Mouse (Mus musculus): ENCODE measurements around the gene Syngap1. TPM values are rescaled to one million over a fixed set of nuclear protein-coding genes. Genes with fewer than 3 reads are reported as not detected.

Gene Syngap1
- polyA plus RNA-seq, 1 experiment from 2014 or later, result 4.2 TPM

DNA sequence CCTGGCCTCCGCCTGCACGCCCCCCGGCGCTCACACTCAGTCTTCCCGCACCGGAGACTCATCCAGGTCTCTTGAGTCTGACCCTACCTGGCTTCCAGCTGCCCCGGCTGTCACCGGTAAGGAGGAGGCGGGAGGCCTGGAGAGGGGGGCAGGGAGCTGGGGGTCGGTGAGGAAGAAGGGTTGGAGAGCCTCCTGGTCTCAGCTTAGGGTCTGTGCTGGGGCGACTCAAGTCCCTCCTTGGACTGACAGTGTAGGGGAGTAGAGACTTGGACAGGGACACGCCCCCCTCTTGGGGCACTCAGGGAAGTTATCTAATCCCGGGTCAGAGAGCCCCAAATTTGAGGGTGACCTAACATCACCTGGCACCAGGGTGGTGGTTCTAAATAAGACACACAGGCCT, 7.6 kb upstream of the Syngap1 start:
- Histone ChIP-seq H3K4me3 (ENCODE audit: low read depth, low read length) (peak overlapping the region; percentile 54), H3K27me3 (replicated peaks; ENCODE audit: control insufficient read depth, insufficient read depth, low read length) (no peaks in the 10 kb centered on the region), H3K9ac (ENCODE audit: low read length) (peak overlapping the region; percentile 77), H3K27ac (ENCODE audit: low read depth, low read length) (peak overlapping the region; percentile 74), H3K9me3 (replicated peaks; ENCODE audit: control insufficient read depth, low read length) (no peaks in the 10 kb centered on the region), H3K4me2 (ENCODE audit: low read length) (peak overlapping the region; percentile 91), H3K4me1 (ENCODE audit: control insufficient read depth, insufficient read depth, low read length) (peaks cover 11% of the 10 kb centered on the region), H3K36me3 (ENCODE audit: control insufficient read depth, insufficient read depth, low read length) (peaks cover 42% of the 10 kb centered on the region)
- DNase-seq (ENCODE audit: low spot score) (no peak), ATAC-seq (peak; percentile 38)
- 14% methylated on average over 13 of the region's 13 CpGs for WGBS

DNA sequence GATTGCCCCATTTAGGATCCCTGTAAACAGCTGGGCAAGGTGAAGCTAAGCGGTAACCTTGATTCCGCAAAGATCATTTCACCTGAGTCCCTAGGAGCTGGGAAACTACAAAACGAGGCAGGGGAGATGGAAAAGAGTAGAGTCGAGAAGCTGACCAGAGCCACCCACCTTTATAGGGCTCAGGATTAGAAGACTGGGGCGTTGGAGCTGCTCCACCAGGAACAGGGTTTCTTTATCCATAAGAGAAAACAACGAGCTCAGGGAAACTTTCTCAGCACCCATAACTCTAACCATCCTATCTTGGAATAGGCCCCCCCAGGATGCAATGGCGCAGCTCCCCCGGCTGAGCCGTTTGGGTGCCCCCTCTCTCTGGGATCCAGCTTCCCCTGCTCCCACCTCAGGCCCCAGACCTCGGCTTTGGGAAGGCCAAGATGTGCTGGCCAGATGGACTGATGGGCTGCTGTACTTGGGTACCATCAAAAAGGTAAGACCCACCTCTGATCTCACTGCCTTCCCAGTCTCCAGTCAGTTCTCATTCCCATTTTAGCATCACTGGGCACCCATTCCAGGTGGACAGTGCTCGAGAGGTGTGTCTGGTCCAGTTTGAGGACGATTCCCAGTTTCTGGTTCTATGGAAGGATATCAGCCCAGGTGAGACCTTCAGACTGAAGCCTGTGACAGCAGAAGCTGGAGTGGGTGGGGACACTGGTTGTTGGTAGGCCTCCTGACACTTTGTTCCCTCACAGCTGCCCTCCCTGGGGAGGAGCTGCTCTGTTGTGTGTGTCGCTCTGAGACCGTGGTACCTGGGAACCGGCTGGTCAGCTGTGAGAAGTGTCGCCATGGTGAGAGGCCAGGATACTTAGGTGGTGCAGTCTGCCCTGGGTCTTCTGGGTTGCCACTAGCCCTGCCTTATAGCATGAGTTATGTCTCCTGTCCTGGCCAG, 6.9 kb upstream of the Syngap1 start:
- H3K4me2 ChIP-seq (ENCODE audit: low read length), result peak overlapping the region; percentile 91
- no peaks in the 10 kb centered on the region for H3K9me3 ChIP-seq (replicated peaks; ENCODE audit: control insufficient read depth, low read length)
- H3K27me3 ChIP-seq (replicated peaks; ENCODE audit: control insufficient read depth, insufficient read depth, low read length), result no peaks in the 10 kb centered on the region
- no peak for ATAC-seq
- no peak for DNase-seq (ENCODE audit: low spot score)
- peaks cover 37% of the 10 kb centered on the region for H3K36me3 ChIP-seq (ENCODE audit: control insufficient read depth, insufficient read depth, low read length)
- H3K4me3 ChIP-seq (ENCODE audit: low read depth, low read length), result peak overlapping the region; percentile 54
- no peak overlapping the region for H3K27ac ChIP-seq (ENCODE audit: low read depth, low read length)
- peak overlapping the region; percentile 77 for H3K9ac ChIP-seq (ENCODE audit: low read length)
- peaks cover 15% of the 10 kb centered on the region for H3K4me1 ChIP-seq (ENCODE audit: control insufficient read depth, insufficient read depth, low read length)
- 86% methylated on average over 16 of the region's 16 CpGs for WGBS

DNA sequence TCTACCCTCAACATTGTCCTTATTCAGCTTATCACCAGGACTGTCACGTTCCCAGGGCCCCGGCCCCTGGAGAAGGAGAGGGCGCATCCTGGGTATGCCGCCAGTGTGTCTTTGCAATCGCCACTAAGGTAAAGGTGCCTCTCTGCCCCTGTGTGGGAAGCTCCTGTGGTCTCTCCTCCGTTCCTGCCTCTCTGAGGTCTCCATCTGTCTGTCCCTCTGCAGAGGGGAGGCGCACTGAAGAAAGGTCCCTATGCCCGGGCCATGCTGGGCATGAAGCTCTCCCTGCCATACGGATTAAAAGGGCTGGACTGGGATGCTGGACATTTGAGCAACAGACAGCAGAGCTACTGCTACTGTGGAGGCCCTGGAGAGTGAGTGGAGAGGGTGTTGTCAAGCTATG, 6.0 kb upstream of the Syngap1 start:
- Histone ChIP-seq H3K27me3 (replicated peaks; ENCODE audit: control insufficient read depth, insufficient read depth, low read length) (no peaks in the 10 kb centered on the region), H3K4me1 (ENCODE audit: control insufficient read depth, insufficient read depth, low read length) (peaks cover 16% of the 10 kb centered on the region), H3K27ac (ENCODE audit: low read depth, low read length) (no peak overlapping the region), H3K9ac (ENCODE audit: low read length) (no peak overlapping the region), H3K36me3 (ENCODE audit: control insufficient read depth, insufficient read depth, low read length) (peaks cover 37% of the 10 kb centered on the region), H3K9me3 (replicated peaks; ENCODE audit: control insufficient read depth, low read length) (no peaks in the 10 kb centered on the region), H3K4me3 (ENCODE audit: low read depth, low read length) (no peak overlapping the region), H3K4me2 (ENCODE audit: low read length) (no peak overlapping the region)
- no peak for ATAC-seq
- no peak for DNase-seq (ENCODE audit: low spot score)
- 97% methylated on average over 9 of the region's 9 CpGs for WGBS

DNA sequence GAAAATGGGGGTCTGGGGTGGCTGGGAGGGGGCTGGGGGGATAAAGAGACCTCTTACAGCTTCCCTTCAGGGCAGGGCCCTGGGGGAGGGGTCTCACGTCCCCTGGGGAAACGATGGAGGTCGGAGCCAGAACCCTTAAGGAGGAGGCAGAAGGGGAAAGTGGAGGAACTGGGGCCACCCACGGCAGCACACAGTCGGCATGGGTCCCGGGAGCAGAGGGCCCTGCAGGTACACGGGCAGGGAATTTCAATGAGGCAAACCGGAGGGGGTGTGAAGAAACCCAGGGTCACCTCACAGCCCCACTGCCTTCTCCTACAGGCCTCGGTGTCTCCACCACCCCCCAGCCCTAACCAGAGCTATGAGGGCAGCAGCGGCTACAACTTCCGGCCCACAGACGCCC, 4.6 kb upstream of the Syngap1 start:
- Histone ChIP-seq H3K4me1 (ENCODE audit: control insufficient read depth, insufficient read depth, low read length) (peaks cover 25% of the 10 kb centered on the region), H3K9me3 (replicated peaks; ENCODE audit: control insufficient read depth, low read length) (no peaks in the 10 kb centered on the region)
- 89% methylated on average over 12 of the region's 12 CpGs for WGBS

DNA sequence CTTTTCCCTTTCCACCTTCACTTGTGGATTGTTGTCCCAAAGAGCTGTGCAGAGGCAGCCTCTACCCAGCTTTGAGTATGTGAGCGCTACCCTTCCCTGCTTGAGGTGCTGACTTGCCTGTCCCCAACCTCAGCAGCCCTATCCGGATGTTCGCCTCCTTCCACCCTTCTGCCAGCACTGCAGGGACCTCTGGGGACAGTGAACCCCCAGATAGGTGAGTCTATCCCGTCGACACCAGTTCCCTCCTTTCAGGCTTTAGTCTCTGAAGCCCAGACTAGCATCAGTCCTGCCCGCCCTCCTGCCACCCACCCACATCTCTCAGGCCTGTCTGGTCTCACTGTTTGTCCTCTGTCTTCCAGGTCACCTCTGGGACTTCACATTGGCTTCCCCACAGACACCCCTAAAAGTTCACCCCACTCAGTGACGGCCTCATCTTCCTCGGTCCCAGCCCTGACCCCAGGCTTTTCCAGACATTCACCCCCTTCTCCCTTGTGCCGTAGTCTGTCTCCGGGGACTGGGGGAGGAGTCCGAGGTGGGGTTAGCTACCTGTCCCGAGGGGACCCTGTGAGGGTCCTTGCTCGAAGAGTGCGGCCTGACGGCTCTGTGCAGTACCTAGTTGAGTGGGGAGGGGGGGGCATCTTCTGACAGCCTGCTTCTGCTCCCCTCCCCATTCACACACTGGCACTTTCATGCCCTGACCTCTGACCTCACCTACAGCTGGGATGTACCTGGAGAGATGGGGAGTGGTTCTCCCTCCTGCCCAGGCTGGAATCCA, 3.9 kb upstream of the Syngap1 start:
- 88% methylated on average over 15 of the region's 15 CpGs for WGBS
- Histone ChIP-seq H3K4me1 (ENCODE audit: control insufficient read depth, insufficient read depth, low read length) (peaks cover 26% of the 10 kb centered on the region), H3K9ac (ENCODE audit: low read length) (no peak overlapping the region), H3K36me3 (ENCODE audit: control insufficient read depth, insufficient read depth, low read length) (peaks cover 37% of the 10 kb centered on the region), H3K27ac (ENCODE audit: low read depth, low read length) (no peak overlapping the region), H3K27me3 (replicated peaks; ENCODE audit: control insufficient read depth, insufficient read depth, low read length) (no peaks in the 10 kb centered on the region), H3K9me3 (replicated peaks; ENCODE audit: control insufficient read depth, low read length) (no peaks in the 10 kb centered on the region), H3K4me3 (ENCODE audit: low read depth, low read length) (no peak overlapping the region), H3K4me2 (ENCODE audit: low read length) (no peak overlapping the region)
- DNase-seq (ENCODE audit: low spot score), result no peak
- no peak for ATAC-seq

More for the DNA sequence above, 4.6 kb upstream of the Syngap1 start:
- no peaks in the 10 kb centered on the region for H3K27me3 ChIP-seq (replicated peaks; ENCODE audit: control insufficient read depth, insufficient read depth, low read length)
- H3K36me3 ChIP-seq (ENCODE audit: control insufficient read depth, insufficient read depth, low read length), result peaks cover 37% of the 10 kb centered on the region
- no peak overlapping the region for H3K9ac ChIP-seq (ENCODE audit: low read length)
- no peak for DNase-seq (ENCODE audit: low spot score)
- no peak overlapping the region for H3K27ac ChIP-seq (ENCODE audit: low read depth, low read length)
- no peak for ATAC-seq
- no peak overlapping the region for H3K4me3 ChIP-seq (ENCODE audit: low read depth, low read length)
- H3K4me2 ChIP-seq (ENCODE audit: low read length), result no peak overlapping the region

DNA sequence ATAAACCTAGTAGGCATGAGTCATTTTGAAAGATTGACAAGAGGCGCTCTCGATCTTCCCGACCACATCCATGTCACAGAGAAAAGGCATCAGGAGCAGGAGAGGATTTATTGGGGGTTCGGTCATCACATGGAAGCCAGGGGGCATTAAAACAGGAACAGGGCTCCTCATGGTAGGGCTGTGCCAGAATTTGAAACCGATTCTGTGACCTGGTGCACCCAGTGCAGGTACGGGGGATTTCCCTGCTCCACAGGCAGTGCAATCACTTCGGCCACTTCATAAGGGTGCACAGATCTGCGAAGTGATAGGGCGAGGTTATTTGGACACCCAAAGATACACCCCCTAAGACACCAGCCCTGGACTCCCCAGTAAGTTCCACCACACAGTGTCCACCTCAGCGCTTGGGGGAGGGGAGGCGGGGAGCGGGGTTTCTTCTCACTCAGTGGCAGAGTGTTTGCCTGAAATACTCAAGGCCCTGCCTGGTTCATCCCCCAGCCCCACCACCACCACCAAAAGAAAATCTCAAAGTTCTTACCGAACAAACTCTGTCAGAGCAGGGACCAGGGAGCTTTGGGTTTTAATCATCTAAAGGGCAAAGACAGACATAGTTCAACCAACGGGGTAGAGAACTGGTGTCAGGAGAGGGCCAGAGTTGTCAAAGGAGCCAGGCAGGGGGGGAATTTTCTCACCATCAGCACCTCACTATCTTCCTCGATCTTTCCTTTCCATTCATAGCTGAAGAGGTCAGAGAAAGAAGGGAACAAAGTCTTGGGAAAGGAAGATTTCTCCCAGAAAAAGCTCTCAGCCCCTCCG, 3.0 kb upstream of the Syngap1 start:
- Histone ChIP-seq H3K27ac (ENCODE audit: low read depth, low read length) (0 out of 2 replicates have a peak overlapping the region, but pooled peaks have one; percentile 67), H3K9ac (ENCODE audit: low read length) (peak overlapping the region; percentile 69), H3K4me1 (ENCODE audit: control insufficient read depth, insufficient read depth, low read length) (peaks cover 35% of the 10 kb centered on the region), H3K9me3 (replicated peaks; ENCODE audit: control insufficient read depth, low read length) (no peaks in the 10 kb centered on the region), H3K36me3 (ENCODE audit: control insufficient read depth, insufficient read depth, low read length) (peaks cover 37% of the 10 kb centered on the region), H3K27me3 (replicated peaks; ENCODE audit: control insufficient read depth, insufficient read depth, low read length) (no peaks in the 10 kb centered on the region), H3K4me3 (ENCODE audit: low read depth, low read length) (peak overlapping the region; percentile 50), H3K4me2 (ENCODE audit: low read length) (peak overlapping the region; percentile 90)
- WGBS, result 62% methylated on average over 16 of the region's 16 CpGs
- DNase-seq (ENCODE audit: low spot score), result no peak
- no peak for ATAC-seq

DNA sequence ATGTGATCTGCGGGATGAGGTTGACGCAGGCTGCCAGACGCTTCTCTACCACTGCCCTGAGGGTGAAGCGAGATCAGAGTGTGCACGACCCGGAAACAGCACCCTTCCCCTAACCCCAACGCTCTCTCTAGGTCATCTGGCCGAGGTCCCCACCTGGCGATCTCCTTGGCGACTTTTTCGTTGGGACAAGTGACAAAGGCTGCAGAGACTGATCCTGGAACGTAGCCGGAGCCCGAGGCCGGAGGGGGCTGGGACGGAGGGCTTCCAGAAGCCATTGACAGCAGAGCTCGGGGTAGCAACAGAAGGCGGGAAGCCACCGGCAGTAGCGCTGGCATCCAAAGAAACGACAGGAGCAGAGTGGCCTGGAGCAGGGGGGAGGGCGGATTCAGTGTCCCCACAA, 2.3 kb upstream of the Syngap1 start:
- ATAC-seq, result no peak
- 1% methylated on average over 22 of the region's 22 CpGs for WGBS
- H3K4me3 ChIP-seq (ENCODE audit: low read depth, low read length), result peak overlapping the region; percentile 50
- H3K36me3 ChIP-seq (ENCODE audit: control insufficient read depth, insufficient read depth, low read length), result peaks cover 37% of the 10 kb centered on the region
- H3K27ac ChIP-seq (ENCODE audit: low read depth, low read length), result peak overlapping the region; percentile 67
- peak overlapping the region; percentile 69 for H3K9ac ChIP-seq (ENCODE audit: low read length)
- peaks cover 35% of the 10 kb centered on the region for H3K4me1 ChIP-seq (ENCODE audit: control insufficient read depth, insufficient read depth, low read length)
- peak overlapping the region; percentile 90 for H3K4me2 ChIP-seq (ENCODE audit: low read length)
- no peak for DNase-seq (ENCODE audit: low spot score)
- no peaks in the 10 kb centered on the region for H3K9me3 ChIP-seq (replicated peaks; ENCODE audit: control insufficient read depth, low read length)
- H3K27me3 ChIP-seq (replicated peaks; ENCODE audit: control insufficient read depth, insufficient read depth, low read length), result no peaks in the 10 kb centered on the region

DNA sequence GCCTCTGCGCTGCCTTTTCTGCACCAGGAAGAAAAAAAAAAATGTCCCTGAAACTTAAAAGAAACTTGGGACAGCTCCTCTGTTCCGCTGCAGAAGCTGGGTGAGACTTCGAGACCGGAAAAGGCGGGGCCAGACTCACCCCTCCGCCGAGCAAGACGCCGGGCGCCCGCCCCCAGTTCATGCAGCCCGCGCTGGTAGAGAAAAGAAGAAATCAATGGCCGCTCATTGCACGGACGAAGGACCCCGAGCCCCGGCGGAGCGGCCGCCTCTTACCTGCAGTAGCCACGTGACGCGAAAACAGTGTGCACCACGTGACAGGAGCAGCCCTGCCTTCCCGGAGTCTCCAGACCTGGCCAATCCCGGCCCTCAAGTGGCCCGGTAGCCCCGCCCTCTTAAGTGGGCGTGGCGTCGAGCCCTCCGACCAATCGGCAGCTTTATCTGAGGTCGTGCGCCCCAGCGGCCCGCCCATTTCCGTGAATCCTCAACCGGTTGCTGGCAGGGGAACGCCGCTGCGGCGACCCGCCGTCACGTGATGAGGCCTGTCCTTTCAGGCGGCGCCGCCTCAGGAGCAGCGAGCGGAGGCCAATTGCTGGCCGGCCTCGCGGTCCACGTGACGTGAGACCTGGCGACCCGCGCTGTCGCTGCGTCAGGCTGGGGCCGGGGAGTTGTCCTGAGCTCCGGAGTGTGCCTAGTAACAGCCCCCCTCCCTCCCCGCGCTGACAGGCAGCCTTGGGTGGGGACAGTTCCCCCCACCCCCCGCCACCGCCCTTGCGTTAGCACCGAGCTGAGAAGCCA, 1.7 kb upstream of the Syngap1 start, which contains the start of gene Cuta:
Gene Cuta (minus strand): TSS at position 392 of the 795 bp plus-strand sequence.
- Histone ChIP-seq H3K4me2 (ENCODE audit: low read length) (peak within 1 kb of the TSS; percentile 90), H3K36me3 (ENCODE audit: control insufficient read depth, insufficient read depth, low read length) (peaks cover 33% of the 10 kb centered on the region), H3K4me1 (ENCODE audit: control insufficient read depth, insufficient read depth, low read length) (peaks cover 34% of the 10 kb centered on the region), H3K9ac (ENCODE audit: low read length) (peak within 1 kb of the TSS; percentile 69), H3K27me3 (replicated peaks; ENCODE audit: control insufficient read depth, insufficient read depth, low read length) (no peaks in the 10 kb centered on the region), H3K9me3 (replicated peaks; ENCODE audit: control insufficient read depth, low read length) (no peaks in the 10 kb centered on the region), H3K27ac (ENCODE audit: low read depth, low read length) (peak within 1 kb of the TSS; percentile 96), H3K4me3 (ENCODE audit: low read depth, low read length) (peak within 1 kb of the TSS; percentile 50)
- ATAC-seq (peak; percentile 95), DNase-seq (ENCODE audit: low spot score) (peak; percentile 100)
- WGBS, result under 1% methylated on average over 70 of the region's 70 CpGs
